Mouse (Mus musculus): Measurements from ENCODE around the gene Acot4.
"Not testable (repeated sequence)": the region's sequence is repeated elsewhere in the genome, so short reads cannot be mapped to it uniquely, and the experiment has no call there.

The Acot4 gene

GRCm38 (mm10) chr12:84030659-84031332, 7.4 kb upstream of the Acot4 start:
- in situ Hi-C loops (cut with MboI, MseI) = no loop called here

DNA sequence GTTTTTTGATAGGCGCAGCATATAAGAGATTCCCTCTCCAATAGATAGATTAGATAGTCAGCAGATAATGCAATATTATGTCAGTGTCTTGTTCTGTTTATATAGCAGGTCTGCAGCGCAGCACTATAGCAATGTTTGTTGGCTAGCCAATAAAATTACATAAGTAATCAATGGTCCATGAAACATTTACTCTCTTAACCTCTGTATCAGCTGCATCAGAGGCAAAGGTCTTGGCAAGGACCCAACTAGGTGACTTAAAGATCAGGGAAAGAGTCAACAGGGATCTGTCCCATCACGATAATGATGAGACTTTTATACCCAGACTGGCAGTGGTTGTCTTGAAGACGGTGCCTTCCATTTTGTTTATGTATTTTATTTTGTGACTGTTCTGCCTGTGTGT, 5.3 kb upstream of the Acot4 start:
- in situ Hi-C loops (cut with MboI, MseI) = no loop called here

GRCm38 (mm10) chr12:84033302-84033701, 4.9 kb upstream of the Acot4 start:
- in situ Hi-C loops (cut with MboI, MseI) = not testable (repeated sequence)

- in situ Hi-C loops (cut with MboI, MseI) = no loop called here
These were observed 4.1 kb upstream of the Acot4 start for GRCm38 (mm10) chr12:84034108-84034507.

DNA sequence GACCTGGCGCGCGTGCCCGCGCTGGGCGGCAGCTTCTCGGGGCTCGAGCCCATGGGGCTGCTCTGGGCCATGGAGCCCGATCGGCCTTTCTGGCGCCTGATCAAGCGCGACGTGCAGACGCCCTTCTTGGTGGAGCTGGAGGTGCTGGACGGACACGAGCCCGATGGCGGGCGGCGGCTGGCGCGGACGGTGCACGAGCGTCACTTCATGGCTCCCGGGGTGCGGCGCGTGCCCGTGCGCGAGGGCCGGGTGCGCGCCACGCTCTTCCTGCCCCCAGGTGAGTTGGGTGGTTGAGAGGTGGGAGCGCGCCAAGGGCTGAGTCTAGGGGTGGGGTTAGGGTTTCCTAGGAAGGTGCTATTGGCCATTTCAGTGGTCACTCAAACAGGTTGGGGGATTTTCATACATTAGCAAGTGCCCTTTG, 522 bp downstream of the Acot4 start, which contains the start of gene Gm49366:
Gm49366 (plus strand) TSS at position 245 of the 421 bp plus-strand sequence.
- in situ Hi-C loops (cut with MboI, MseI) = not testable (repeated sequence)

DNA sequence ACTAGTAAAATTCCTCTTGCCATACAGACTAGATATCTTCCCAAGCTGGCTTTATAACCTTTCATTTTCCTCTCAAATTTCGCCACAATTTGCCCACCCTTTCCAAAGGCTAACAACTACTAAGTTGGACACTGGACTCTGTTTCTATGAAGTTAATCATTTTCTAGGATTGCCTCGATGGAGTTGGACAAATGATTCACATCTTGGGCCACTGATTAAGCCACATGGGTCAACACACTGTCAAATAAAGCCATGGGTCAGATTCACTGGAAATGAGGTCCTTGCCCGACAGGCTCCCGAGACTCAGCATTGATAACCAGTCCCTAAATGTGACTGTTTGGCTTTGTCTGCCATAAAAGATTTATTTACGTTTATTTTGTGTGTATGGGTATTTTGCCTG, 4.1 kb downstream of the Acot4 start:
- in situ Hi-C loops (cut with MboI, MseI) = no loop called here

GRCm38 (mm10) chr12:84044045-84044444, 5.9 kb downstream of the Acot4 start:
- in situ Hi-C loops (cut with MboI, MseI) = no loop called here

DNA sequence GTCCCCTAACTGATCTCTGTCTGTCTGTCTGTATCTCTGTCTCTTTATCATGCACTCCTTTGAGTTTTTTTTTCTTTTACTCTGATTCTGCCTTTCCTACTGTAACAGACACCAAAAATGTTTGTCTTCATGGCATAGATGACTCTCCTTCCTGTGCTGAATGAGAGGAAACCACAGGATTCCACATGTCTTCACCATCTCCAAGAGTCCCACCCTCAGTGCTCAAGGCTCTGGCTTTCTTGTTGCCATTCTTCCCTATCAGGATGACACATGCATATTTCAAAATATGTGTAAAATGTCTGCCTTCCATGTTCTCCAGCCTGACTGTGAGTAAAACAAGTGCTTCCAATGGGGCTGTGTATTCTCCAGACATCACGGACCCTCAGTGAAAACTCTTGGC, 8.7 kb downstream of the Acot4 start:
- in situ Hi-C loops (cut with MboI, MseI) = no loop called here

- in situ Hi-C loops (cut with MboI, MseI) = not testable (repeated sequence)
These were observed 12.6 kb downstream of the Acot4 start for GRCm38 (mm10) chr12:84050744-84051143.

DNA sequence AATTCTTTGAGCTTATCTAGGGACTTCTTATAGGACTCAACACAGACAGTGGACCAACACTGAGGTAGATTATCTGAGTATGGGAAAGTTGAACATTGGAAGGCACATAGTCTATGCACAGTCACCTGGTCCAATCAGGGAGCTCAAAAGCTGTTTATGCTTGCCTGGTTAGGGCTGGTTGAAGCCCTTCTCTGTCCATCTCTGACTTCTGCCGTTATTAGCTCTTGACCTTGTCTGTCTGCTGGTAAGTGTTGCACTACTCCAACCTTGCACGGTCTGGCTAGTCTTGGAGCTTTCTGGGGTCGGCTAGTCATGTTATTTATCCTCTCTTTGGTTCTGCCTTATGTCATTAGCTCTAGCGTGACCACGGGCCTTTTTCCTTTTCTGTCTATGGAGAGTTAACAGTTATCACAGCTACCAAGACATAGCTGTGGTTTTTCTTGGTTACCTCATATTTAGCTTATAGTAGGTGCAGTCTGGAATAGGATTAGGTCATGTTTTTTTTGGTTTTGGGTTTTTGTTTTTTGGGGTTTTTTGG, 13.8 kb downstream of the Acot4 start, which contains the start of gene Acot3:
Acot3 (plus strand) TSS at position 208 of the 538 bp plus-strand sequence.
- in situ Hi-C loops (cut with MboI, MseI) = no loop called here

- in situ Hi-C loops (cut with MboI, MseI) = no loop called here
These were observed 14.4 kb downstream of the Acot4 start for GRCm38 (mm10) chr12:84052609-84053008.

DNA sequence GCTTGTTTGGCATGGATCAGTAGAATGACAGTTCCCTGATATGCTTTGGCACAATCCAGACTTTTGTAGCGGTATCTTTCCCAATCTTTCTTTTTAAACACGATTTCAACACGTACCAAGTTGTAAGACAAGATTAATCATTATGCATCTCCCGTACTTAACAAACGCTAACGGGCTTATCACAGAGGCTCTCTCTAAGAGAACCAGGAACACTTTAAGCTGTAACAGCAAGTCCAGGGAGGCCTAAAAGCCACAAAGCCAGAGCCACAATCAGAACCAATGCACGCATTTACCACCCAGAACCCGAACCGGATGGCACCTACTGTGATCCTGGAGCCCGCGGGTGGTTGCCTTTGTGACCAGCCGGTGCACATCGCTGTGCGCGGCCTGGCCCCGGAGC, 15.0 kb downstream of the Acot4 start:
- in situ Hi-C loops (cut with MboI, MseI) = no loop called here

DNA sequence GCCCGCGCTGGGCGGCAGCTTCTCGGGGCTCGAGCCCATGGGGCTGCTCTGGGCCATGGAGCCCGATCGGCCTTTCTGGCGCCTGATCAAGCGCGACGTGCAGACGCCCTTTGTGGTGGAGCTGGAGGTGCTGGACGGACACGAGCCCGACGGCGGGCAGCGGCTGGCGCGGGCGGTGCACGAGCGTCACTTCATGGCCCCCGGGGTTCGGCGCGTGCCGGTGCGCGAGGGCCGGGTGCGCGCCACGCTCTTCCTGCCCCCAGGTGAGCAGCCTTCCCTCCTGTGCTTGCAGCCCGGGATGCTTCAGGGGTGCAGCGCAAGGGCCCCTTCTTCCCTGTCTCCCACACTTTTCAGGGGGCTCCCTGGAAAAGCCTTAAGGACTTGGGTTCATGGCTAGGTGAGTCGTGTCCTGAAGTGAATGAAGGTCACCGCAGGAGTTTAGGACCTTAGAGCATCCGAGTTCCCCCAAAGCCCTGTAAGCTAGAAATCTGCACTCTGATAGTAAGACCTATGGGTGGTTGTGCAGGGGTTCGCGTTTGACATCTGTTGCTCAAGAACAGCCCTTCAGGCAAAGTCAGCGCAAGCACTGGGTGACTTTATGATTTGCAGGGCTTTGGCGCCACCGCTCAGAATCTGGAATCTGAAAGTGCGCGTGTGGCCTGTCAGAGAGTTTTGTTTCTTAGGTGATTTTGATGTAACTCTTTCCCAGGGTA, 15.7 kb downstream of the Acot4 start:
- in situ Hi-C loops (cut with MboI, MseI) = no loop called here

DNA sequence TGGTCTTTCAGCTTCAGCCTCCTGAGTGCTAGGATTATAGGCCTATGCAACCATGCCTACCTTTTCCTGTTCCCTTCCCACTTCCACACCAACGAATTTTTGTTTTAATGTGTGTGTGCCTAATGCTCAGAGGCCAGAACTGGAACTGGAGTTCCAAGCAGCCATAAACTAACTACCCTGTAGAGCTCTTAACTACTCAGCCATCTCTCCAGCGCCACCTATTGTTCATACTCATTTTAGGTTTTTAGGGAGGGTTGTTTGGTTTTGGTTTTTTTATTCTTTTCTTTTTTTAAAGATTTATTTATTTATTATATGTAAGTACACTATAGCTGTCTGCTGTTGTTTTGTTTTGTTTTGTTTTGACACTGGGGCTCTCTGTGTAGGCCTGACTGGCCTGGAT, 22.8 kb downstream of the Acot4 start:
- in situ Hi-C loops (cut with MboI, MseI) = loop anchor here (5.0 kb wide), 1 partner anchor 89 kb away; no protein-coding TSS in a partner anchor

DNA sequence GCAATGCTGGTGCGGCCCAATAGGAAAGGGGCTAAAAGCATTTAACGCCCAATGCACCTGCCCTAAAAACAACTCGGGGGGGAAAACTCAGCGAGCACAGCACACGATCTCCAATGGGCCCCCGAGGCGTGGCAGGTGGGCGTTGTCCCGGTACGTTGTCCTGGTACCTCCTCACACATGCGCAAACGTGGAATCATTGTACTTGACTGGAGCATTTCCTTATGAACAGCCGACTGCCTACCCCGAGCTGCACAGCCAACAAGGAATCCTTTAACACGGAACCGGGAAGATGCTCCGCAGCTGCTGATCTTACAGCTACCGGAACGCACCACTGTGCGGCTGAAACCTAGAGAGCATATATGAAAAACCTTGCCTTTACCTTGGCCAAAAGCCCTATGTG, 24.2 kb downstream of the Acot4 start:
- in situ Hi-C loops (cut with MboI, MseI) = loop anchor here (5.0 kb wide), 1 partner anchor 90 kb away; no protein-coding TSS in a partner anchor

GRCm38 (mm10) chr12:84063228-84063627, 25.0 kb downstream of the Acot4 start:
- in situ Hi-C loops (cut with MboI, MseI) = loop anchor here (5.0 kb wide), 1 partner anchor 91 kb away; no protein-coding TSS in a partner anchor

- in situ Hi-C loops (cut with MboI, MseI) = loop anchor here (5.0 kb wide), 1 partner anchor 92 kb away; no protein-coding TSS in a partner anchor
These were observed 25.7 kb downstream of the Acot4 start for GRCm38 (mm10) chr12:84063833-84064232.

DNA sequence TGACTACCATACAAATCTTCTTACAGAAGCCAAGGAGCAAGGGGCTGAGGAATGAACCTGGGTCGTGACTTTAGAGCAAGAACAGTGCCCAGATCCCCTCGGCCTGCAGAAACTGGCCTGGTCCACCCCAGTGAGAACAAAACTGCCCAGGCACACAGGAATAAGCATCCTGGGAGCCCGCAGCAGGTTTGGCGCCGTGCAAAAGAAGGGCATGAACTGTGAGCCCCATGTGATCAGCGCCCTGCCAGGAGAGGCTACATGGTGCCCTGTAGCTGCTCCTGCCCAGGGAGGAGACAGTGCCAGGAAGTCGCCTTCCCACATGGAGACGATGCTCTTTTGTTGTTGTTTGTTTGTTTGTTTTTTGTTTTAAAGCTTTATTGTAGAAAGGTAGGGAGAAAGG, 26.4 kb downstream of the Acot4 start:
- in situ Hi-C loops (cut with MboI, MseI) = loop anchor here (5.0 kb wide), 1 partner anchor 92 kb away; no protein-coding TSS in a partner anchor

DNA sequence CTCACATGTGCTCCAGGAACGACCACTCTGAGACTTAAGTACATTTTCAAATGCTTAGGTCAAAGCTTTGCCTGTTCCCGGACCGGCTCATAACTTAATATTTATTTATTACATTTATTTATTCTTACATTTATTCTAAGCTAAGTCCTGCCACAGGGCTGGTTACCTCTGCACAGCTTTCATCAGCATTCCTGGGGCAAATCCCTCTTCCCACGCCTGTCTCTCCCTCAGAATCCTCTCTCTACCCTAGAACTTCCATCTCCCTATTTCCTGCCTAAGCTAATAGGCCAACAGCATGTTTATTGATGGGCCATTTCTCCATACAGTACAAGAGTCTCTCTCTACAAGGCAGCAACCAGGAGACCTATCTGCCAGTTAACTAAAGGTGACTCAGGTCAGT, 29.6 kb downstream of the Acot4 start:
- in situ Hi-C loops (cut with MboI, MseI) = no loop called here

DNA sequence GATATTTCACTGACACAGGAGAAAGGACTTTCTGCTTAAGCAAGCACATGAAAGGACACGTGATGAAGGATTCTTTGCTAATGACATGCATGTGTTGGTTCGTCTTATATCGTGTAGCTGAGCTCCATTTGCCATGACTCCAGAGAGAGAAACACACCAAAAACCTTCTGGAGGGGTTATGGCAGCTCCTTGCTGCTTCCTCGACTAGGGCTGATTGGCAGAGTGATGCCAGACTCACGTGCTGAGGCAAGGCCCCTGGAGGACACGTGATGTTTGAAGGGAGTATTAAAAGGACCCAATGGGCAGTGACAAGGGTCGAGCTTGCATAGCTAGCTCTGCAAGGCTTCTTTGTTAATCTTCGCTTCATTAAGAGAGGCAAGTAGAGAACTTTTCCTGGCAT, 30.1 kb downstream of the Acot4 start:
- in situ Hi-C loops (cut with MboI, MseI) = no loop called here

DNA sequence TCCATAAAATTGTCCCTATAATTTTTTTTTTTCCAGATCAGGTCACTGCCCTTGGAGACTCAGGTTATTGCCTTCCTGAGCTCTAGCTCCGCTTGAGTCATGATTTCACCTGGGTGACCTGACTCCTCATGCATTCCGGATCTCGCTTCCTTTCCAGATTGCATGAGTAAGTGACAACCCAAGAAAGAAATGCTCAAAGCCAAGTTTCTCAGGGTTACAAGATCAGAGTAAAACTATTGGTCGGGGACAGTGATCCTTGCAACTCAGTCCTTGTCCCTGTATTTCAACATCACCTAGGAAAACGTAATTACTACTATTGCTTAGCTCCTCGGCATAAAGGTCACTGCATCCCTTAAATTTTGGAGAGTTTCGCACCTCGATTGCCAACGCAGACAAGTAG, 30.8 kb downstream of the Acot4 start, which contains the start of gene Acot5:
Acot5 (plus strand) TSS at position 340 of the 400 bp plus-strand sequence.
- in situ Hi-C loops (cut with MboI, MseI) = no loop called here

DNA sequence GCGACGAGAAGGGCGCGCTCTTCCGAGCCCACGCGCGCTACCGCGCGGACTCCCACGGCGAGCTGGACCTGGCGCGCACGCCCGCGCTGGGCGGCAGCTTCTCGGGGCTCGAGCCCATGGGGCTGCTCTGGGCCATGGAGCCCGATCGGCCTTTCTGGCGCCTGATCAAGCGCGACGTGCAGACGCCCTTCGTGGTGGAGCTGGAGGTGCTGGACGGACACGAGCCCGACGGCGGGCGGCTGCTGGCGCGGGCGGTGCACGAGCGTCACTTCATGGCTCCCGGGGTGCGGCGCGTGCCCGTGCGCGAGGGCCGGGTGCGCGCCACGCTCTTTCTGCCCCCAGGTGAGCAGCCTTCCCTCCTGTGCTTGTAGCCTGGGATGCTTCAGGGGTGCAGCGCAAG, 31.4 kb downstream of the Acot4 start:
- in situ Hi-C loops (cut with MboI, MseI) = not testable (repeated sequence)
